Mouse (Mus musculus): Measurements from ENCODE around the gene Pla2g12b. TPM values are rescaled to one million over a fixed set of nuclear protein-coding genes. Genes with fewer than 3 reads are reported as not detected.

The Pla2g12b gene
- polyA plus RNA-seq, 1 experiment, result 0.41 TPM

- TF ChIP-seq CTCF (IDR thresholded peaks at IDR 0.05; ENCODE audit: insufficient read depth, low read length) (no peak), POLR2A (IDR thresholded peaks at IDR 0.05; ENCODE audit: borderline replicate concordance, extremely low read depth, low read depth, low read length) (no peak)
- 22% methylated on average over 6 of the region's 6 CpGs for WGBS
- DNase-seq, result no peak
- Histone ChIP-seq H3K4me3 (replicated peaks; ENCODE audit: extremely low read depth, low read depth, low read length) (no peak overlapping the region), H3K4me1 (ENCODE audit: control insufficient read depth, insufficient read depth, low read length) (no peaks in the 10 kb centered on the region)
Measured at GRCm38 (mm10) chr10:59430701-59431218, 27.3 kb downstream of the Pla2g12b start.

- no peak for DNase-seq
- 94% methylated on average over 18 of the region's 18 CpGs for WGBS
- TF ChIP-seq POLR2A (IDR thresholded peaks at IDR 0.05; ENCODE audit: borderline replicate concordance, extremely low read depth, low read depth, low read length) (no peak), CTCF (IDR thresholded peaks at IDR 0.05; ENCODE audit: insufficient read depth, low read length) (no peak)
- peaks cover 6% of the 10 kb centered on the region for H3K4me1 ChIP-seq (ENCODE audit: control insufficient read depth, insufficient read depth, low read length)
- no peak overlapping the region for H3K4me3 ChIP-seq (replicated peaks; ENCODE audit: extremely low read depth, low read depth, low read length)
Measured at GRCm38 (mm10) chr10:59435746-59436145, 32.3 kb downstream of the Pla2g12b start.

- no peak for DNase-seq
- TF ChIP-seq CTCF (IDR thresholded peaks at IDR 0.05; ENCODE audit: insufficient read depth, low read length), result no peak
- TF ChIP-seq POLR2A (IDR thresholded peaks at IDR 0.05; ENCODE audit: borderline replicate concordance, extremely low read depth, low read depth, low read length), result no peak
- Histone ChIP-seq H3K4me1 (ENCODE audit: control insufficient read depth, insufficient read depth, low read length) (peaks cover 14% of the 10 kb centered on the region), H3K4me3 (replicated peaks; ENCODE audit: extremely low read depth, low read depth, low read length) (no peak overlapping the region)
- 91% methylated on average over 12 of the region's 12 CpGs for WGBS
Measured at GRCm38 (mm10) chr10:59438651-59439050, 35.2 kb downstream of the Pla2g12b start.

GRCm38 (mm10) chr10:59439508-59439931 is 36.1 kb downstream of the Pla2g12b start:
- WGBS, result 14% methylated on average over 5 of the region's 5 CpGs
- peaks cover 14% of the 10 kb centered on the region for H3K4me1 ChIP-seq (ENCODE audit: control insufficient read depth, insufficient read depth, low read length)
- no peak overlapping the region for H3K4me3 ChIP-seq (replicated peaks; ENCODE audit: extremely low read depth, low read depth, low read length)
- DNase-seq, result peak; percentile 50
- TF ChIP-seq CTCF (IDR thresholded peaks at IDR 0.05; ENCODE audit: insufficient read depth, low read length) (no peak), POLR2A (IDR thresholded peaks at IDR 0.05; ENCODE audit: borderline replicate concordance, extremely low read depth, low read depth, low read length) (no peak)

DNA sequence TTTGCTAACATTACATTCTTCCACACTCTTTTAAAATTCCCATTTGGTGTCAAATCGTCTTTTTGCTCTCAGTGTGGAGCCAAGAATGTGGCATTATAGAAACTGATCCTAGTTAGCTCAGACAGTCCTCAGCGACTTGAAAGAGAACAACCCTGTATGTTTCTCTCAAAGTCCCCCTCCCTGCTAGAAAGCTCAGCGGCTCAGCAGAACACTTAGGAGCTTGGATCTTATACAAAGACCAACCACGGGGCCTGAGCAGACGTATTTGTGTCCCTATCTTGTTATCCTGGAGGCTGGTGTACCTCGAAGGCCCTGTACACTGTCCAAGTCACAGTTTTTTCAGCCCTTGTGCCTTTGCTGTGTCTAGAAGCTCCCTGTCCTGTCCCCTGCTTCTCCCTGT is 36.7 kb downstream of the Pla2g12b start:
- 51% methylated on average over 6 of the region's 6 CpGs for WGBS
- no peak for DNase-seq
- no peak for TF ChIP-seq CTCF (IDR thresholded peaks at IDR 0.05; ENCODE audit: insufficient read depth, low read length)
- no peak for TF ChIP-seq POLR2A (IDR thresholded peaks at IDR 0.05; ENCODE audit: borderline replicate concordance, extremely low read depth, low read depth, low read length)

GRCm38 (mm10) chr10:59441735-59442134 is 38.3 kb downstream of the Pla2g12b start, which contains the start of gene Oit3:
Gene Oit3 (minus strand): TSS chr10:59441778.
- WGBS, result 66% methylated on average over 11 of the region's 11 CpGs
- no peak for DNase-seq
- Histone ChIP-seq H3K4me1 (ENCODE audit: control insufficient read depth, insufficient read depth, low read length) (peaks cover 14% of the 10 kb centered on the region), H3K4me3 (replicated peaks; ENCODE audit: extremely low read depth, low read depth, low read length) (no peak within 1 kb of the TSS)
- no peak for TF ChIP-seq CTCF (IDR thresholded peaks at IDR 0.05; ENCODE audit: insufficient read depth, low read length)
- no peak for TF ChIP-seq POLR2A (IDR thresholded peaks at IDR 0.05; ENCODE audit: borderline replicate concordance, extremely low read depth, low read depth, low read length)

More for the DNA sequence above, 36.7 kb downstream of the Pla2g12b start:
- Histone ChIP-seq H3K4me1 (ENCODE audit: control insufficient read depth, insufficient read depth, low read length) (peaks cover 14% of the 10 kb centered on the region), H3K4me3 (replicated peaks; ENCODE audit: extremely low read depth, low read depth, low read length) (no peak overlapping the region)

GRCm38 (mm10) chr10:59443212-59443611 is 39.8 kb downstream of the Pla2g12b start:
- TF ChIP-seq POLR2A (IDR thresholded peaks at IDR 0.05; ENCODE audit: borderline replicate concordance, extremely low read depth, low read depth, low read length) (no peak), CTCF (IDR thresholded peaks at IDR 0.05; ENCODE audit: insufficient read depth, low read length) (no peak)
- 11% methylated on average over 7 of the region's 7 CpGs for WGBS
- Histone ChIP-seq H3K4me1 (ENCODE audit: control insufficient read depth, insufficient read depth, low read length) (peaks cover 14% of the 10 kb centered on the region), H3K4me3 (replicated peaks; ENCODE audit: extremely low read depth, low read depth, low read length) (no peak overlapping the region)
- DNase-seq, result no peak

GRCm38 (mm10) chr10:59444106-59444505 is 40.6 kb downstream of the Pla2g12b start:
- H3K4me3 ChIP-seq (replicated peaks; ENCODE audit: extremely low read depth, low read depth, low read length), result no peak overlapping the region
- no peak for DNase-seq
- TF ChIP-seq POLR2A (IDR thresholded peaks at IDR 0.05; ENCODE audit: borderline replicate concordance, extremely low read depth, low read depth, low read length), result no peak
- TF ChIP-seq CTCF (IDR thresholded peaks at IDR 0.05; ENCODE audit: insufficient read depth, low read length), result no peak
- WGBS, result 94% methylated on average over 3 of the region's 3 CpGs
- H3K4me1 ChIP-seq (ENCODE audit: control insufficient read depth, insufficient read depth, low read length), result peaks cover 12% of the 10 kb centered on the region

DNA sequence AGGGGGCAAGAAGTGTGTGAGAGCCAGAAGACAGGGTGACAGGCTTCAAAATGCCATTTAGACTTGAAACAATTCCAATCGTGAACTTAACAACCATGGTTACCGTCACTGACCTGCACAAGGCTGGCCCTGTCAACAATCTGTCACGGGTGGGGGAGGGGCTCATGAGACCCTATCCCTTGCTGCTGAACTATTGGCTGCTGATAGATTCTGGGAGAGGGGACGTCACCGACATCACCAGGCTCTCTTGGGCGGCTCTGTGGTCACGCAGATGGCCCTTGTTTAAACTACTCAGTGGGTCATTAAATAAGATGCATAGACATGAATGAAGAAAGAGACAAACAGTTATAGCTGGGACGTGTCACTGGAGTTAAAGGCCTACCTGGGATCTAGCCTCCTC is 41.2 kb downstream of the Pla2g12b start:
- 75% methylated on average over 8 of the region's 8 CpGs for WGBS
- peaks cover 8% of the 10 kb centered on the region; the same call in 1 of the 2 replicates for H3K4me1 ChIP-seq (ENCODE audit: control insufficient read depth, insufficient read depth, low read length)
- TF ChIP-seq CTCF (IDR thresholded peaks at IDR 0.05; ENCODE audit: insufficient read depth, low read length) (no peak), POLR2A (IDR thresholded peaks at IDR 0.05; ENCODE audit: borderline replicate concordance, extremely low read depth, low read depth, low read length) (no peak)
- no peak for DNase-seq
- H3K4me3 ChIP-seq (replicated peaks; ENCODE audit: extremely low read depth, low read depth, low read length), result no peak overlapping the region

- no peak for TF ChIP-seq POLR2A (IDR thresholded peaks at IDR 0.05; ENCODE audit: borderline replicate concordance, extremely low read depth, low read depth, low read length)
- no peak for TF ChIP-seq CTCF (IDR thresholded peaks at IDR 0.05; ENCODE audit: insufficient read depth, low read length)
- WGBS, result 71% methylated on average over 10 of the region's 10 CpGs
- DNase-seq, result no peak
- Histone ChIP-seq H3K4me1 (ENCODE audit: control insufficient read depth, insufficient read depth, low read length) (0 out of 2 replicates have a peak, but pooled peaks cover 8% of the 10 kb centered on the region), H3K4me3 (replicated peaks; ENCODE audit: extremely low read depth, low read depth, low read length) (no peak overlapping the region)
Measured at GRCm38 (mm10) chr10:59446911-59447437, 43.5 kb downstream of the Pla2g12b start.
